Mouse (Mus musculus) lung, postnatal 0 days (tissue): Measurements from ENCODE around the gene Ssu2.

Experiments used
- CTCF ChIP-seq: IDR thresholded peaks from 2 replicates; pipeline ENCODE4 v1.5.1; 2016; ENCODE audit warnings: antibody characterized with exemption, mild to moderate bottlenecking
- EP300 ChIP-seq: IDR thresholded peaks from 2 replicates; pipeline ENCODE4 v1.6.1; 2016; ENCODE audit warnings: antibody characterized with exemption, mild to moderate bottlenecking, control low read depth

- TF ChIP-seq CTCF (no peak), EP300 (no peak)
These were observed 22.5 kb downstream of the Ssu2 start for GRCm38 (mm10) chr6:112365294-112365693.
